Mouse (Mus musculus): ENCODE results near the gene Cfap299. TPM values are rescaled to one million over a fixed set of nuclear protein-coding genes. Genes with fewer than 3 reads are reported as not detected.
"Not testable (repeated sequence)": the region's sequence is repeated elsewhere in the genome, so short reads cannot be mapped to it uniquely, and the experiment has no call there.

Cfap299 gene
- polyA plus RNA-seq, 1 experiment from 2014 or later = not detected

- no peaks in the 10 kb centered on the region for H3K36me3 ChIP-seq (ENCODE audit: control insufficient read depth, insufficient read depth, low read length)
- no peaks in the 10 kb centered on the region for H3K9me3 ChIP-seq (replicated peaks; ENCODE audit: control insufficient read depth, low read length)
- no peaks in the 10 kb centered on the region for H3K4me1 ChIP-seq (ENCODE audit: control insufficient read depth, insufficient read depth, low read length)
- no peak overlapping the region for H3K4me2 ChIP-seq
- no peak overlapping the region for H3K4me3 ChIP-seq (ENCODE audit: low read depth, low read length)
- no peak for ATAC-seq (replicated peaks; ENCODE audit: insufficient number of reproducible peaks, low FRiP score, low TSS enrichment)
- H3K27ac ChIP-seq (ENCODE audit: low read depth, low read length) = no peak overlapping the region
- H3K9ac ChIP-seq (ENCODE audit: low read depth, low read length) = no peak overlapping the region
- no peaks in the 10 kb centered on the region for H3K27me3 ChIP-seq (ENCODE audit: control insufficient read depth, insufficient read depth, low read length)
- WGBS (ENCODE audit: insufficient replicate concordance) = 58% methylated on average over 9 of the region's 9 CpGs
Observed at GRCm38 (mm10) chr5:98306528-98306927, 22.6 kb upstream of the Cfap299 start.

- Histone ChIP-seq H3K27me3 (ENCODE audit: control insufficient read depth, insufficient read depth, low read length) (no peaks in the 10 kb centered on the region), H3K27ac (ENCODE audit: low read depth, low read length) (no peak overlapping the region), H3K36me3 (ENCODE audit: control insufficient read depth, insufficient read depth, low read length) (no peaks in the 10 kb centered on the region), H3K4me2 (no peak overlapping the region), H3K9ac (ENCODE audit: low read depth, low read length) (no peak overlapping the region), H3K4me3 (ENCODE audit: low read depth, low read length) (no peak overlapping the region), H3K9me3 (replicated peaks; ENCODE audit: control insufficient read depth, low read length) (no peaks in the 10 kb centered on the region), H3K4me1 (ENCODE audit: control insufficient read depth, insufficient read depth, low read length) (no peaks in the 10 kb centered on the region)
- no peak for ATAC-seq (replicated peaks; ENCODE audit: insufficient number of reproducible peaks, low FRiP score, low TSS enrichment)
- WGBS (ENCODE audit: insufficient replicate concordance) = 80% methylated on average over 2 of the region's 2 CpGs
Observed at GRCm38 (mm10) chr5:98326625-98327024, 2.5 kb upstream of the Cfap299 start.

GRCm38 (mm10) chr5:98343751-98344150 is 14.6 kb downstream of the Cfap299 start:
- 85% methylated on average over 16 of the region's 16 CpGs for WGBS (ENCODE audit: insufficient replicate concordance)
- H3K36me3 ChIP-seq (ENCODE audit: control insufficient read depth, insufficient read depth, low read length); H3K27me3 ChIP-seq (ENCODE audit: control insufficient read depth, insufficient read depth, low read length); H3K4me2 ChIP-seq; H3K9me3 ChIP-seq (replicated peaks; ENCODE audit: control insufficient read depth, low read length); H3K9ac ChIP-seq (ENCODE audit: low read depth, low read length); H3K4me1 ChIP-seq (ENCODE audit: control insufficient read depth, insufficient read depth, low read length); ATAC-seq (replicated peaks; ENCODE audit: insufficient number of reproducible peaks, low FRiP score, low TSS enrichment); H3K4me3 ChIP-seq (ENCODE audit: low read depth, low read length); H3K27ac ChIP-seq (ENCODE audit: low read depth, low read length): not testable (repeated sequence)

- Histone ChIP-seq H3K9me3 (replicated peaks; ENCODE audit: control insufficient read depth, low read length) (no peaks in the 10 kb centered on the region), H3K36me3 (ENCODE audit: control insufficient read depth, insufficient read depth, low read length) (no peaks in the 10 kb centered on the region), H3K27me3 (ENCODE audit: control insufficient read depth, insufficient read depth, low read length) (no peaks in the 10 kb centered on the region), H3K27ac (ENCODE audit: low read depth, low read length) (no peak overlapping the region), H3K9ac (ENCODE audit: low read depth, low read length) (no peak overlapping the region), H3K4me2 (no peak overlapping the region), H3K4me3 (ENCODE audit: low read depth, low read length) (no peak overlapping the region), H3K4me1 (ENCODE audit: control insufficient read depth, insufficient read depth, low read length) (no peaks in the 10 kb centered on the region)
- ATAC-seq (replicated peaks; ENCODE audit: insufficient number of reproducible peaks, low FRiP score, low TSS enrichment) = no peak
- WGBS (ENCODE audit: insufficient replicate concordance) = 72% methylated on average over 2 of the region's 2 CpGs
Observed at GRCm38 (mm10) chr5:98344581-98344980, 15.5 kb downstream of the Cfap299 start.

- Histone ChIP-seq H3K4me3 (ENCODE audit: low read depth, low read length) (no peak overlapping the region), H3K9ac (ENCODE audit: low read depth, low read length) (no peak overlapping the region), H3K4me2 (no peak overlapping the region), H3K27me3 (ENCODE audit: control insufficient read depth, insufficient read depth, low read length) (no peaks in the 10 kb centered on the region), H3K9me3 (replicated peaks; ENCODE audit: control insufficient read depth, low read length) (no peaks in the 10 kb centered on the region), H3K4me1 (ENCODE audit: control insufficient read depth, insufficient read depth, low read length) (no peaks in the 10 kb centered on the region), H3K27ac (ENCODE audit: low read depth, low read length) (no peak overlapping the region), H3K36me3 (ENCODE audit: control insufficient read depth, insufficient read depth, low read length) (no peaks in the 10 kb centered on the region)
- ATAC-seq (replicated peaks; ENCODE audit: insufficient number of reproducible peaks, low FRiP score, low TSS enrichment) = no peak
- WGBS (ENCODE audit: insufficient replicate concordance) = 81% methylated on average over 7 of the region's 7 CpGs
Observed at GRCm38 (mm10) chr5:98346067-98346466, 17.0 kb downstream of the Cfap299 start.

DNA sequence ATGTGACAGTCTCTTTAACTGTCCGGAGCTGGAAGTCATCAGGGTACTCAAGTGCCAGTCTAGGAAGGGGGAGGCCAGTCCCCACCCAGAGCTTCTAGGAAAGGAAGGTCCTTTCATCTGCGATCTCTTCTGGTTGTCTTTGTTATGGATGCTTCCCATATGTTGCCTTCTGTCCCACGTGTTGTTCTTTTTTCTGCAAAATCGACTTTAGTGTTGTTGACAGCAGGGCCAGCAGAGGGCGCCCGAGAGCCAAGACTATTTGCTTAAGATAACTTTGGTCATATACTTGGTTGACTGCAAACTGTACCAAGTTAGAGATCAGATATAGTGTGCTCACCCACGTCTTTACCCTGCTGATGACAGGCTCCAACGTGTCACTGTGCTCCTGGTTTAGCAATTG is 19.5 kb downstream of the Cfap299 start:
- no peaks in the 10 kb centered on the region for H3K27me3 ChIP-seq (ENCODE audit: control insufficient read depth, insufficient read depth, low read length)
- H3K36me3 ChIP-seq (ENCODE audit: control insufficient read depth, insufficient read depth, low read length) = no peaks in the 10 kb centered on the region
- H3K27ac ChIP-seq (ENCODE audit: low read depth, low read length) = no peak overlapping the region
- H3K4me3 ChIP-seq (ENCODE audit: low read depth, low read length) = no peak overlapping the region
- H3K9ac ChIP-seq (ENCODE audit: low read depth, low read length) = no peak overlapping the region
- 11% methylated on average over 8 of the region's 8 CpGs for WGBS (ENCODE audit: insufficient replicate concordance)
- no peak overlapping the region for H3K4me2 ChIP-seq
- ATAC-seq (replicated peaks; ENCODE audit: insufficient number of reproducible peaks, low FRiP score, low TSS enrichment) = no peak
- H3K9me3 ChIP-seq (replicated peaks; ENCODE audit: control insufficient read depth, low read length) = no peaks in the 10 kb centered on the region
- H3K4me1 ChIP-seq (ENCODE audit: control insufficient read depth, insufficient read depth, low read length) = no peaks in the 10 kb centered on the region

DNA sequence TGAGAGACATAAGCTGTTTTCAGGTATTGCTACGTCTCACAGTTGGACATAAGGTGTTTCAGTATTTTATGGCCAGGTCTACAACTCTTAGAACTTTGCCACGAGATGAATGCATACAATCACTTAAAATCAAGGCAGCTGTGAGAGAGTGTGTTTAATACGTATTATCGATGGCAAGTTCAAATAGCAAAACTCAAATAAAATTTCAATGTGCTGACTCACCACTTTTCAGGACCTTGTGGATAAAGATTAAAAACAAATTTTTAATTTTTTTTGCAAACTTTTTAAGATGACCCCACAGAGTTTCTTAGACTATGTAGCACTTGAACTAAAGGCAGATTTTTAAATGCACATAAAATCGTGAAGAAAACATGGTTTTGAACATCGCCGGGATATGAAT is 30.8 kb downstream of the Cfap299 start:
- no peak for ATAC-seq (replicated peaks; ENCODE audit: insufficient number of reproducible peaks, low FRiP score, low TSS enrichment)
- WGBS (ENCODE audit: insufficient replicate concordance) = 86% methylated on average over 7 of the region's 7 CpGs
- H3K4me3 ChIP-seq (ENCODE audit: low read depth, low read length) = no peak overlapping the region

GRCm38 (mm10) chr5:98360792-98361419 is 31.8 kb downstream of the Cfap299 start:
- no peaks in the 10 kb centered on the region for H3K36me3 ChIP-seq (ENCODE audit: control insufficient read depth, insufficient read depth, low read length)
- H3K27ac ChIP-seq (ENCODE audit: low read depth, low read length) = no peak overlapping the region
- H3K9ac ChIP-seq (ENCODE audit: low read depth, low read length) = no peak overlapping the region
- no peaks in the 10 kb centered on the region for H3K27me3 ChIP-seq (ENCODE audit: control insufficient read depth, insufficient read depth, low read length)
- WGBS (ENCODE audit: insufficient replicate concordance) = 80% methylated on average over 5 of the region's 5 CpGs
- ATAC-seq (replicated peaks; ENCODE audit: insufficient number of reproducible peaks, low FRiP score, low TSS enrichment) = no peak
- H3K4me3 ChIP-seq (ENCODE audit: low read depth, low read length) = no peak overlapping the region
- no peaks in the 10 kb centered on the region for H3K4me1 ChIP-seq (ENCODE audit: control insufficient read depth, insufficient read depth, low read length)
- no peaks in the 10 kb centered on the region for H3K9me3 ChIP-seq (replicated peaks; ENCODE audit: control insufficient read depth, low read length)
- no peak overlapping the region for H3K4me2 ChIP-seq

More for the DNA sequence above, 30.8 kb downstream of the Cfap299 start:
- no peak overlapping the region for H3K27ac ChIP-seq (ENCODE audit: low read depth, low read length)
- no peaks in the 10 kb centered on the region for H3K9me3 ChIP-seq (replicated peaks; ENCODE audit: control insufficient read depth, low read length)
- H3K27me3 ChIP-seq (ENCODE audit: control insufficient read depth, insufficient read depth, low read length) = no peaks in the 10 kb centered on the region
- no peak overlapping the region for H3K9ac ChIP-seq (ENCODE audit: low read depth, low read length)
- no peak overlapping the region for H3K4me2 ChIP-seq
- H3K4me1 ChIP-seq (ENCODE audit: control insufficient read depth, insufficient read depth, low read length) = no peaks in the 10 kb centered on the region
- H3K36me3 ChIP-seq (ENCODE audit: control insufficient read depth, insufficient read depth, low read length) = no peaks in the 10 kb centered on the region

GRCm38 (mm10) chr5:98363428-98363827 is 34.3 kb downstream of the Cfap299 start:
- WGBS (ENCODE audit: insufficient replicate concordance) = 34% methylated on average over 8 of the region's 8 CpGs
- no peaks in the 10 kb centered on the region for H3K27me3 ChIP-seq (ENCODE audit: control insufficient read depth, insufficient read depth, low read length)
- ATAC-seq (replicated peaks; ENCODE audit: insufficient number of reproducible peaks, low FRiP score, low TSS enrichment) = no peak
- H3K4me1 ChIP-seq (ENCODE audit: control insufficient read depth, insufficient read depth, low read length) = no peaks in the 10 kb centered on the region
- H3K36me3 ChIP-seq (ENCODE audit: control insufficient read depth, insufficient read depth, low read length) = no peaks in the 10 kb centered on the region
- no peak overlapping the region for H3K9ac ChIP-seq (ENCODE audit: low read depth, low read length)
- no peaks in the 10 kb centered on the region for H3K9me3 ChIP-seq (replicated peaks; ENCODE audit: control insufficient read depth, low read length)
- H3K4me3 ChIP-seq (ENCODE audit: low read depth, low read length) = no peak overlapping the region
- H3K27ac ChIP-seq (ENCODE audit: low read depth, low read length) = no peak overlapping the region
- H3K4me2 ChIP-seq = no peak overlapping the region

Measured in heart, embryonic 11.5 days (tissue).